Mouse (Mus musculus): ENCODE data around the gene Smpx. TPM values are rescaled to one million over a fixed set of nuclear protein-coding genes. Genes with fewer than 3 reads are reported as not detected.

Gene Smpx
- not detected for total RNA-seq (2021)

DNA sequence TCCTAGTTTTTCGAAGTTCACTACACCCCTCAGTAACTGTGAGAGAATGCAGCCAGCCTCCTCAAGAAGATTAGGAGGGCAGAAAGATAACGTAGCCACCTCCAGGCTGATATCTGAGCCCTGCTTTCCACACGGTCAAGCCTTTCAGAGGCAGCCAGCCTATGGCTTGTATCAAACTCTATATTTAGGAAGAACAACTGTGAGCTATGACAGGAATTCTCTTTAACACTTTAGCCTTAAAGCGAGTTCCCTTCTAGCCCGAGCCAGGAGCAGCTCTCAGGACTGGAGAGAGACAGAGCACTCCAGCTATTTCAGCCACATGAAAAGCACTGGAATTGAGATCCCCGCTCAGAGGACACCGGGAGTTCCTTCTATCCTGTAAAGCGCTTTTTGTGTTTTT, at the start of gene Smpx:
Smpx (plus strand) TSS at position 49 of the 400 bp plus-strand sequence.
- intact Hi-C loops (cut with DNase I) = no loop called here
- DNase-seq (ENCODE audit: extremely low spot score in 1 of 2, low spot score in 2 of 2) = no peak

DNA sequence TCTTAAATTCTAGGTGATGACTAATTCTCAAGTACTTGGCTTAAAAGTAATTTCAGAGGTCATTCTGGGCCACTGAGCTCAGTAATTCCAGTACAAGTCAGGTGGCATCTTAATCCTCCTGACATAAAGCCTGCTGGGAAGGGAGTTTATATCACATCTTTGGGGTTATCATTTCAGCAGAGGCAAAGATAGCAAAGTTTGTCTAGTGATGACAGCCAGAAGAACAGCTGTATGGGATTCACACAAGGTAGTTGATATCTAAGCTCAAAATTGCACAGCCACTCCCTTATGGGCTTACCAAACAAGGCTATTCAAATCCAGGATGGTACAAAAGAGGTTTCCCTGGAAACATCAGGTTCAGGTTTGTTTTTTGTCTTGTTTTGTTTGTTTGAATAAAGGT, 43.7 kb upstream of the Smpx start:
- intact Hi-C loops (cut with DNase I) = no loop called here
- no peak for DNase-seq (ENCODE audit: extremely low spot score in 1 of 2, low spot score in 2 of 2)

DNA sequence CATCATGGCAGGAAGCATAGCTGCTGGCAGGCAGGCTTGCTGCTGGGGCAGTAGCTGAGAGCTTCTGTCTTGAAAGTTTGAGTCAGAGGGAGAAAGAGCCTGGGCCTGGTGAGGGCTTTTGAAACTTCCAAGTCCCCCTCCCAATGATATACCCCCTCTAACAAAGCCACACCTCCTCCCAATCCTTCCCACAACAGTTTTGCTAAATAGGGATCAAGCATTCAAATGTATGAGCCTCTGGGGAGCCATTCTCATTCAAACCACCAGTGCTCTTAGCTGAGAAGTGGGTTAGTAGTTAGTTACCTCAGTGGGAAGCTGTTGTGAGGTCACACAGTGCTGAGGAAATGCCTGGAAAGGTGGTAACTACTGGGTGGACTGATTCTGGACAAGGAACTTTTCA, 41.4 kb upstream of the Smpx start:
- intact Hi-C loops (cut with DNase I) = no loop called here

DNA sequence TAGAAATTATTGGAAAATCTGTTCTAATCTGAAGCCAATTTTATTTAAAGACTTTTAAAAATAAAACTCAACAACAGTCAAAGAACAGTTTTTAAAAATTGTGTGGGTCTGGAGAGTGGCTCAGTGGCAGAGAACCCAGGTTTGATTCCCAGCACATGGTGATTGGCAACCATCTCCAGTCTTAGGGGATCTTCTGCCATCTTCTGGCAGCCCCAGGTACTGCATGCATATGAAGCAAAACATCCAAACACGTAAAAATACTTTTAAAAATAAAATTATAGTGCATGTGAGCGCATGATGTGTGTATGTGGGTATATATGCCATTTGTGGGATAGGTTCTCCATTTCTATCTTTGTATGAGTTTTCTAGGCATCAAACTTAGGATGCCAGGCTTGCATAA, 26.9 kb upstream of the Smpx start:
- intact Hi-C loops (cut with DNase I) = no loop called here
- no peak for DNase-seq (ENCODE audit: extremely low spot score in 1 of 2, low spot score in 2 of 2)

More for the DNA sequence above, 41.4 kb upstream of the Smpx start:
- no peak for DNase-seq (ENCODE audit: extremely low spot score in 1 of 2, low spot score in 2 of 2)

DNA sequence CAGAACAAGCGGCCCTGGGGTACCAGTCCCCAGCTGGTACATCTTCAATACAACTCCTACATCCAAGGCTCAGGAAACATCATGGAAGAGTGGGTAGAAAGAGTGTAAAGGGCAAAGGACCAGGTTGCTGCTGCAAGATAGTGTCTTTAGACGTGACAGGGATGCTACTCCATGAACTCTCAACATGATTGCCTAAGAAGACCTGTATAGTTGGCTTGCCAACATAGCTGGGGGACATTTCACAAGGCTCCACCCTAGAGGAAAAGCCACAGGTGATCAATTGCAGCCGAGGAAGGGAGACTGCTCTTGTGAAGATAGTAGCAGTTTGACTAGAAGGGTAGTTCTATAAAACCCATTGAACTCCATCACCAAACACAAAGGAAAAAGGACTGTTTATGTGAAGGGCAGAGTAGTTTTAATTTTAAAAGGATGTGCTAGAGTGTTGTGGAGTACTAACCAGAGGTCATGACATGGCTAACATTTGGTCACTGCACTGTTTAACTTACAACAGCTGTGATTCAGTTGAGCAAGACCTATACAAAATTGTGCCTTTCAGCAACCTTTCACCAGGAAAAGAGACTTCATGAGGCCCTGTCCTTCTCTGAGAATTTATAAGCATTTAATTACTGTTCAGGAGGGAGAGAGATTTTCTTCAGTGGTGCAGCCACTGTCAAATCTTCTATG, 23.9 kb upstream of the Smpx start:
- intact Hi-C loops (cut with DNase I) = no loop called here
- DNase-seq (ENCODE audit: extremely low spot score in 1 of 2, low spot score in 2 of 2) = no peak

DNA sequence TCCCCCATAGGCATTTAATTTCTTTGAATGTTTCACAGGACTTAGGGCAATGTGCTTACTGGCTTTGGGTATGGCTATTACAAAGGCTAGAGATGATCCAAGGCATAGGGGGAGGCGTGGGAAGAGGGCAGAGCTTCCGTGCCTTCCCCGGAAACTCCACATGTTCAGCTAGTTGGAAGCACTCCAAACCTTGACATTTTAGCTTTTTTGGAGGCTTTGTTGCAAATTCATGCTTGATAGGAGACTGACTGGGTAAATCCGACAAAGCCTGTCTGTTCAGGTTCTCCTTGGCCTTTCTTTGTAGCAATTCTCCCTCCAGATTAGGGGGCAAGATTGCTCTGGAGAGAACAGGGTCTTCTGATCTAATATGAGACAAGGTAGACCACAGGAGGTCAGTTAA, 7.5 kb upstream of the Smpx start:
- no peak for DNase-seq (ENCODE audit: extremely low spot score in 1 of 2, low spot score in 2 of 2)
- intact Hi-C loops (cut with DNase I) = no loop called here

DNA sequence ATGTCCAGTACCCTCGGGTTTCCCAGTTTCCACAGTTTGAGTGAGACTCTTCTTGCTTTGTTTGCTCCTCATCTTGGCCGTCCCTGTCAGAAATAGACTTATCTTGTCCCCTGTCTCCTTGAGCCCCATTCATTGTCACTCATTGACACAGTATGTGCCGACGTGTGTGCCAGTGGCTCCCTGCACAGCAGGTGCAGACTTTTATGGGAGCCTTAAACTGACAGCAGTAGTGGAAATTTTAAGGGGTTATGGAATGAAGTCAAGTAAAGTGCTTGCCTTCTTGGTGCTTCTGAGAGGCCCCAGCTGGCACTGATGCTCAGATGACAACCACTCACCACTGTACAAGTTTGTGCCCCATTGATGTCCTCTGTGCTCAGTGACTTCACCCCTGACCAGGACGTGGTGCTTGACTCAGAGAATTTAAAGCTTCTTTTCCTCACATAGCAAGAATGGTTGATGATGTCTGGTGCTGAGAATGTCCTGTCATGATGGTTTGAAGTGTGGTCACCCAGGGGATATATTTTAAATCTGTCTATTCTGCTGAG, 1.0 kb upstream of the Smpx start:
- intact Hi-C loops (cut with DNase I) = no loop called here
- no peak for DNase-seq (ENCODE audit: extremely low spot score in 1 of 2, low spot score in 2 of 2)

DNA sequence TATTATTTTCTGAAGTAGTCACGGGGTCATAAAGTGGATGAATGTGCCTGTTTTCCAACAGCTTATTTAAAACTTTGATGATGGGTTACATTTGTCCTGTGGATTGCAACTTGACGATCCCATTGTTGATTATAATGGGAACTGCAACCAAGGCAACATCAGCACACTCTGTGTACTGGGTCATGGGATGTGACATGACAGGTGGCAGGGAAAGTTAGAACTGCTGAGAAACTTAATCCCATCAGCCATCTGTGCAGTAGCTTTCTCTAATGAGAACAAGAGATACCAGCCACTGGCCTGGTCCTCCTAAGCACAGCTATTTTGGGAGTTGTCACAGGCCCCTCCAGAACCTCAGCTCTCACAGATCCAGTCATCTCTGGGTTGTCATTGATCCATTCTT, 8.5 kb downstream of the Smpx start:
- DNase-seq (ENCODE audit: extremely low spot score in 1 of 2, low spot score in 2 of 2) = no peak
- intact Hi-C loops (cut with DNase I) = no loop called here

DNA sequence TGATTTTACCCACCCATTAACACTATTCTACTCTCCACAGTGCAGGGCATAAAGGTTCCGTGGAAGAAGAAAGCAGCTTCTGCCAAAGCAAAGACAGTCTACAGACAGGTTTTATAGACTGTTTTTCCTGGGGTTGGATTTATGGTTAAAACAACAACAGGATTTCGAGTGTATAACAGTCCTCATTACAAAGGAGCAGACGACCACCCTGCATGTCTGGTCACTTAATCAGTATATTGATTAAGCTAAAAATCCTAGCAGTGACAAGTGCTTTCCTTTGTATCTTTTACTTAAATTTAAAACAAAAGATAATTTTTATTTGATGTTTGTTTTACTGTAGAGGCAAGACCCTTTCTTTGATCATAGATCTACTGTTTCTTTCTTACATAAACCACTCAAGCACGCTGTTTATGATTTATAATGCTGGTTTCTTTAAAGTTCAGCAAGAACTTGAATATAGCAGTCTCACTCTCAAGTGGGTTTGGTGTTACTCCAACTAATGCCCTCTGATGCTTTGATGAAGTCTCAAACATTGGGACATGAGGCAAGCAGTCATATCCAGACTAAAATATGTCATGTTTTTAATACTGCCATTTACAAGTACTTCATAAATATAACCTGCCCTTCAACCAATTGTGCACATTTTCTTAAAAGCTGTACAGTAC, 10.0 kb downstream of the Smpx start:
- intact Hi-C loops (cut with DNase I) = no loop called here
- DNase-seq (ENCODE audit: extremely low spot score in 1 of 2, low spot score in 2 of 2) = no peak

DNA sequence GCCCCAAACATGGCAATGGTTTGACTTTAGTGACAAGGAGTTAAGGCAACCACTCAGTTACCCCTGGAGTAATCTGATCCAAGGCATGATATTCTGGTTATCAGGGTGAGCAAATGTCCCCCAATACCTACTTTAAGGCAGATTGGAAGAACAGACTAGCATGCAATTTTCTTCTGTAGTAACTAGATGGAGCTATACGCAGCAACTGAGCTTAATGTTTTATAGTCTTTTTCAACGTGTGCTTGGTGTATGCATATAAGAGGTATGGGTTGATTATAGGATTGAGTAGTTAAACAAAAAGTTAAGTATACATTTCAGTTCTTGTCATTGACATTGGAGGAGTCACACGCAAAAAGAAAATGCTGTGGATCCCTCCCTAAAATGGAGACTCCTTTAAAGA, 21.2 kb downstream of the Smpx start:
- no peak for DNase-seq (ENCODE audit: extremely low spot score in 1 of 2, low spot score in 2 of 2)
- intact Hi-C loops (cut with DNase I) = no loop called here

DNA sequence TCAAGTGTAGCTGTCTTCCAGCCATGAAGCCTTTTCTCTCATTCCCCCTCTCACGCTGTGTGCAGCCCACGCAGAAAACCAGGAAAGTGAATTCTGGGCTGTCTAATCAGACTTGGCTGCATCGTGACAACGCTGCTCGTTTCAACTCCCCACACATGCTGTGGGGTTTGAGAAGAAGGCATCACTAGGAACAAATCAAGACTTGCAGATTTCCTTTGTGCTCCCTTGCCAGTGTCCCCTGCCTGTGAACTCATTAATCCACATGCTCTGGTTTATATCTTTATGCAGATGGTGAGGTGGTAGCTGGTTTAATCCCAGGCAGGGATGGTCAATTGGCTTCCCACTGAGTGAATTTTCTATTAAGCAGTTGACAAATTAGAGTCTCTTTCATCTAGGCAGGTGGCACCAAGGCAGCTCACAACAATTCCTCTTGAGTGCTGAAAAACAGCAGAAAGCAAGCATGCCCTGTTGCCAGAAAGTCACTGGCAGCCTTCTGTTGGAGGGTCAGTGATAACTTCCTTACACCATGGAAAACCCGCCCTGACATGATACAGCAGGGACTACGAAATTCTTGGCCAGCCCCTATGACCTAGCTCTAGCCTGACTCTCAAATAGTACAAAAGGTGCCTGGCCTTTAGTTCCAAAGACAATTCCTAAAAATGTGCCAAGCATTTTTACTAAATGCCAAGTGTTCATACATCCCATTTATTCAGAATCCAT, 32.1 kb downstream of the Smpx start:
- intact Hi-C loops (cut with DNase I) = loop anchor here (5.0 kb wide), 1 partner anchor 317 kb away; no protein-coding TSS in a partner anchor
- peak; percentile 7 to 17 for DNase-seq (ENCODE audit: extremely low spot score in 1 of 2, low spot score in 2 of 2)

DNA sequence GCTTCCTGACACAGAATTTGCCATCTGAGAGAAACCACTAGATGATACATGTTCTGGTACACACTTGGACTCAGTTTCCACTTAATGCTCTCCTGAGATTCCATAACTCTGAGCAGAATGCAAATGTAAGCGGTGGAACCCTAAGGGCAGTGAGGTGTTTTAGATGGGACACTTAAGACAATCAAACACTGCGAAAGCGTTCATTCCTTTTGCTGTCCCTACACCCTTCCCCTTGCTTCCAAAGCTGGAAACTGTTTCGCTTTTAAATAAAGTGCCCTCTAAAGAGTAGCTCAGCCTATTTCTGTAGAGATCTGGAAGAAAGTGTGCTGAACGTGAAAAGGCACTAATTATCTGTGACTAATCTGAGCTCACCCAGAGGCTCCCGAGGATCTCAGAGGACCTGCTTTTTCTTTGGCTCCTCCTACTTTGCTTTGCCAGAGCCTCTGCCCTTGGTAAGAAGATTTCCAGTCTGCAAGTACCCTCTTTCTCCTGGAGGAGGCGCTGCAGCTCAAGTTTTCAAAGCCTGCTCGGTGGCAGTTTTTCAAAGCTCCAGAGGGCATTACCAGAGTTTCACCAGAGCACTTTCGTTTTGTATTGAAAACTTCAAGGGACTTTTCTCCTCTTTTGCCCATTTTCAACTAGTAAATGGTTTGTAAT, 33.1 kb downstream of the Smpx start:
- intact Hi-C loops (cut with DNase I) = loop anchor here (2.0 to 5.0 kb wide), 2 partner anchors 316 to 1189 kb away; no protein-coding TSS in a partner anchor
- peak; percentile 62 for DNase-seq (ENCODE audit: extremely low spot score in 1 of 2, low spot score in 2 of 2)

DNA sequence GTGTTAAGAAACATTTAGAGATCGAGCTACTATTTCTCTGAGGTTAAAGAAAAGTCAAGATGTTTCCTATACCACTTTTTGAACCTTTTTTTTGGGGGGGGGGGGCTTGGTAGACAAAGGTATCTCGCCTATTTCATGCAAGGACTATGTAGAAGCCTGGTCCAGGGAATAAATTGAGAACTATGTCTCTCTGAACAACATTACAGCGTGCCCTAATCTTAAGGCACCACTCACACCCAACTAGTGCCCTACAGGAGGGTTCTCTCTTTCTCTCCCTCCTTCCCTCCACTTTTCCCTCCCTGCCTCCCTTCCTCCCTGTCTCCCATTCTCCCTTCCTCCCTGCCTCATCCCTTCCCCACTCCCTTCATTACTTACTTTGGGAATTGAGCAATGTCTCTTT, 33.6 kb downstream of the Smpx start:
- no peak for DNase-seq (ENCODE audit: extremely low spot score in 1 of 2, low spot score in 2 of 2)
- intact Hi-C loops (cut with DNase I) = loop anchor here (2.0 to 5.0 kb wide), 2 partner anchors 315 to 1188 kb away; no protein-coding TSS in a partner anchor

DNA sequence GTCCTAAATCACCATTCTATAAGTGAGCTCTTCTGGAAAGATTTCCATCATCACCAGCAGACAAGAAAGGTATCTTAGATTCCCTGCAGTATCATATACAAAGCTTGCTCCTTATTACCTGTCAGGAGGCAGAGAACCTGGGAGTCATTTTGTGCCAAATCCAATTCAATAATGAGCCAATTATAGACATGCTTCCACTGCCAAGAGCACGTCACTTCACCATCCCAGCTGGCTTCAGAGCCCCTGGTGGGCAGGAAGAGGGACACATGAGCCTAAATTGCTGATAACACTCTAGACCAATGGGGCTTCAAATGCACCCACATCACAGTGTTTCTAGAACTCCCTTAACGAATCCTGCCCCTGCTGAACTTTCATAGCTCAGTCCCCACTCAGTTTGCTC, 35.1 kb downstream of the Smpx start:
- DNase-seq (ENCODE audit: extremely low spot score in 1 of 2, low spot score in 2 of 2) = no peak
- intact Hi-C loops (cut with DNase I) = loop anchor here (2.0 to 5.0 kb wide), 2 partner anchors 313 to 1187 kb away; no protein-coding TSS in a partner anchor

DNA sequence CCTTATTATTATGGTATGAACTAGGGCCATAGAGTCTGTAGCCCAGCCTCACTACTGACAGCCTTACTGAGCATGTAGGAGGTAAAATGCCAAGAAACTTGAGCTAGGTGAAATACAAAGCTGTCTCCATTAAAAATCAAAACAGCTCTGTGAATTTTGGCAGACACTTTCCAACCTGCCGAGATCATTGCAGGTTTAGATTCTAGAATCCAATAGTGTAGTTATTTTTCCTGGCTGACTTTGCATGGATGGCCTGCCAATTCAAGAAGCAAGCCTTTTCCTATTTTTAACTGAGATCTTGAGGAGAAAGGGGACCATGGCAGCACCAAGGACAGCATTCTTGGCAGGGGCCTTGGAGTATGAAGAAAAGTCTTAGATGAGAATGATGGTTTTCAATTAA, 35.6 kb downstream of the Smpx start:
- intact Hi-C loops (cut with DNase I) = loop anchor here (5.0 kb wide), 1 partner anchor 313 kb away; no protein-coding TSS in a partner anchor

DNA sequence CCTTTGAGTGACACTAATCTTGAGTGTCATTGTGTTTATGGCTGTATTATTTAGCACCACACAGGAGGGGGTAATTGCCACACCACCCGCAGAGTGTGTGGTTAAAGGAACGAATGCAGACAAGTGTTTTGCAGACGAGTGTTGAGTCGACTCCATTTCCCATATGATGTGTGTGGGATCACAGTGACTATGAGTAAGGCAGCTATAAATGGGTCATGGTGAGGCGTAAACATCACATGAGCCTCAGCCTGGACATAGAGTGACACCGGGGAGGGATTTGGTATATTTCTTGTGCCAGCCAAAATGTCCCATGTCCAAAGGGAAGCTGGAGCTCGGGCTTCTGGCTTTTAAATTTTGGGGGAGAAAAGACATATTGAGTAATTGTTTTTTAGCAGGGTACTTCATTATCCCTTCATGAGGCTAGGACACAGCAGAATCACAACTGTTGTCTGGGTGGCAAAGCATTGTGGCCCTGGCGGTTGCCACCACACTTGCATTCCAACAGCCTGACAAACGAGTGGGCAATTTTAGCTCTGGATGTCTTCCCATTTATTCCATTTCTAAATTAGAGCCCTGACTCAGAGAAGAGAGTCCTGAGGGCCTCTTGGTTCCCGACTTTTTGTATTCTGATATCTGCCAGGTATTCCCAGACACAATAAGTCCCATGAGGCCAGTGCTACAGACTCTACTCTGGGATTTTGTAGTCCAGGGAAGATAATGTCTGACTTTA, 49.3 kb downstream of the Smpx start:
- DNase-seq (ENCODE audit: extremely low spot score in 1 of 2, low spot score in 2 of 2) = no peak
- intact Hi-C loops (cut with DNase I) = no loop called here

More for the DNA sequence above, 35.6 kb downstream of the Smpx start:
- no peak for DNase-seq (ENCODE audit: extremely low spot score in 1 of 2, low spot score in 2 of 2)

DNA sequence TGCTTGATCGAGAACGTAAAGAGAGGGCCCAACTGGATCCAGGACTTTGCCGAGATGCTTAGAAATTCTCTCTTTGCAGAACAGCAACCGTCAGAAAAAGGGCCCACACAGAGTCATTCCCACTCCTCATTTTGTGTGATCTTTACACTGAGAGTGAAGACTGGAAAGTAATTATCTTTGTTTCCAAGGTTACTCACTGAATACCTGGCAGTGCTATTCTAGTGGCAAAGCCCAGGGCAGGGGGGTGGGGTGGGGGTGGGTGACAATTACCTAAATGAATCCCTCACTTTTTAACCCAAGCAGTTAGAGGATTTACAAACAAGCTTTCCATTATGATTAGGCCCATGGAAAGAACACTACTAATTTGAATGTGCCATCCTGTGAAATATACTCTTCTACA, 55.8 kb downstream of the Smpx start:
- DNase-seq (ENCODE audit: extremely low spot score in 1 of 2, low spot score in 2 of 2) = no peak
- intact Hi-C loops (cut with DNase I) = no loop called here

DNA sequence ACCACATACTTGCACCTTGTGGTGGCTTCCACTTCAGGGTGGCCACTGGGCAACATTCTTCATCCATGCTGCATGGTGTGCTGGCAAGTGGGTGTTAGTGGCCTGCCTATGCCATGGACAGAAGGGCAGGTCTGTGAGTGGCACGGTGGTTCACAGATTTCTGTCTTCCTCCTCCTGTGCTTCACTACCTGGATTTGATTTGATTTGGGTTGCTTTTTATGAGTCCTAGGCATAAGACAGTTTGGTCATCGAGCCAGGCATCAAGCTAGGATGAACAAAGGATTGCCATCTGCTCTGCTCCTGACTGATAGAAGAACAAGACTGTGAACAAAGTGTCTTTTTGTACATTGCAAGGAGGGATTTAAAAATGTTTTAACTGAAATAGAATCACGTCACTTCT, 63.8 kb downstream of the Smpx start:
- intact Hi-C loops (cut with DNase I) = no loop called here
- DNase-seq (ENCODE audit: extremely low spot score in 1 of 2, low spot score in 2 of 2) = no peak
